Mouse (Mus musculus): ENCODE measurements around the gene Tenm3. TPM values are rescaled to one million over a fixed set of nuclear protein-coding genes. Genes with fewer than 3 reads are reported as not detected.

Gene Tenm3
- polyA plus RNA-seq, 2 experiments = 38.0 to 48.1 TPM

GRCm38 (mm10) chr8:48722744-48723143 is 121.0 kb downstream of the Tenm3 start:
- WGBS = 60% methylated on average over 14 of the region's 14 CpGs
- H3K9ac ChIP-seq (ENCODE audit: low read depth, low read length, severe bottlenecking) = no peak overlapping the region
- DNase-seq (ENCODE audit: low spot score) (no peak), ATAC-seq (ENCODE audit: low FRiP score, low read depth) (no peak)
- no peak for TF ChIP-seq POLR2A (IDR thresholded peaks at IDR 0.05; ENCODE audit: borderline replicate concordance, extremely low read depth, insufficient read depth, insufficient read length)
- H3K36me3 ChIP-seq (ENCODE audit: control insufficient read depth, insufficient read depth, low read length) = no peaks in the 10 kb centered on the region
- H3K9me3 ChIP-seq (ENCODE audit: control insufficient read depth, low read length) = no peaks in the 10 kb centered on the region
- no peaks in the 10 kb centered on the region for H3K27me3 ChIP-seq (ENCODE audit: control insufficient read depth, insufficient read depth, low read length)
- H3K27ac ChIP-seq (replicated peaks; ENCODE audit: low read depth, low read length) = no peak overlapping the region
- no peaks in the 10 kb centered on the region for H3K4me1 ChIP-seq (ENCODE audit: control insufficient read depth, insufficient read depth, low read length)
- no peak overlapping the region for H3K4me3 ChIP-seq (replicated peaks; ENCODE audit: low read length)
- no peak overlapping the region for H3K4me2 ChIP-seq (replicated peaks; ENCODE audit: low read depth, low read length, severe bottlenecking)

- WGBS = 89% methylated on average over 7 of the region's 7 CpGs
- Histone ChIP-seq H3K27ac (replicated peaks; ENCODE audit: low read depth, low read length) (no peak overlapping the region), H3K4me1 (ENCODE audit: control insufficient read depth, insufficient read depth, low read length) (no peaks in the 10 kb centered on the region), H3K9me3 (ENCODE audit: control insufficient read depth, low read length) (no peaks in the 10 kb centered on the region), H3K4me3 (replicated peaks; ENCODE audit: low read length) (no peak overlapping the region), H3K4me2 (replicated peaks; ENCODE audit: low read depth, low read length, severe bottlenecking) (no peak overlapping the region), H3K27me3 (ENCODE audit: control insufficient read depth, insufficient read depth, low read length) (no peaks in the 10 kb centered on the region), H3K36me3 (ENCODE audit: control insufficient read depth, insufficient read depth, low read length) (no peaks in the 10 kb centered on the region), H3K9ac (ENCODE audit: low read depth, low read length, severe bottlenecking) (no peak overlapping the region)
- TF ChIP-seq POLR2A (IDR thresholded peaks at IDR 0.05; ENCODE audit: borderline replicate concordance, extremely low read depth, insufficient read depth, insufficient read length) = no peak
- ATAC-seq (ENCODE audit: low FRiP score, low read depth) = no peak
- DNase-seq (ENCODE audit: low spot score) = no peak
These were observed 121.4 kb downstream of the Tenm3 start for GRCm38 (mm10) chr8:48722318-48722717.

GRCm38 (mm10) chr8:48721376-48721775 is 122.4 kb downstream of the Tenm3 start:
- WGBS = 88% methylated on average over 12 of the region's 12 CpGs
- no peak for TF ChIP-seq POLR2A (IDR thresholded peaks at IDR 0.05; ENCODE audit: borderline replicate concordance, extremely low read depth, insufficient read depth, insufficient read length)

GRCm38 (mm10) chr8:48715616-48716015 is 128.1 kb downstream of the Tenm3 start:
- Histone ChIP-seq H3K36me3 (ENCODE audit: control insufficient read depth, insufficient read depth, low read length) (no peaks in the 10 kb centered on the region), H3K9me3 (ENCODE audit: control insufficient read depth, low read length) (0 out of 2 replicates have a peak, but pooled peaks cover 7% of the 10 kb centered on the region), H3K27ac (replicated peaks; ENCODE audit: low read depth, low read length) (no peak overlapping the region), H3K4me2 (replicated peaks; ENCODE audit: low read depth, low read length, severe bottlenecking) (no peak overlapping the region), H3K27me3 (ENCODE audit: control insufficient read depth, insufficient read depth, low read length) (no peaks in the 10 kb centered on the region), H3K9ac (ENCODE audit: low read depth, low read length, severe bottlenecking) (no peak overlapping the region), H3K4me3 (replicated peaks; ENCODE audit: low read length) (no peak overlapping the region), H3K4me1 (ENCODE audit: control insufficient read depth, insufficient read depth, low read length) (no peaks in the 10 kb centered on the region)
- DNase-seq (ENCODE audit: low spot score) (no peak), ATAC-seq (ENCODE audit: low FRiP score, low read depth) (no peak)
- no peak for TF ChIP-seq POLR2A (IDR thresholded peaks at IDR 0.05; ENCODE audit: borderline replicate concordance, extremely low read depth, insufficient read depth, insufficient read length)
- WGBS = 81% methylated on average over 9 of the region's 9 CpGs

More at GRCm38 (mm10) chr8:48721376-48721775, 122.4 kb downstream of the Tenm3 start:
- Histone ChIP-seq H3K4me1 (ENCODE audit: control insufficient read depth, insufficient read depth, low read length) (no peaks in the 10 kb centered on the region), H3K27ac (replicated peaks; ENCODE audit: low read depth, low read length) (no peak overlapping the region), H3K9me3 (ENCODE audit: control insufficient read depth, low read length) (no peaks in the 10 kb centered on the region), H3K36me3 (ENCODE audit: control insufficient read depth, insufficient read depth, low read length) (no peaks in the 10 kb centered on the region), H3K4me3 (replicated peaks; ENCODE audit: low read length) (no peak overlapping the region), H3K4me2 (replicated peaks; ENCODE audit: low read depth, low read length, severe bottlenecking) (no peak overlapping the region), H3K27me3 (ENCODE audit: control insufficient read depth, insufficient read depth, low read length) (no peaks in the 10 kb centered on the region), H3K9ac (ENCODE audit: low read depth, low read length, severe bottlenecking) (no peak overlapping the region)
- ATAC-seq (ENCODE audit: low FRiP score, low read depth) (no peak), DNase-seq (ENCODE audit: low spot score) (no peak)

- H3K27ac ChIP-seq (replicated peaks; ENCODE audit: low read depth, low read length) = no peak overlapping the region
- ATAC-seq (ENCODE audit: low FRiP score, low read depth) (no peak), DNase-seq (ENCODE audit: low spot score) (no peak)
- no peak overlapping the region for H3K4me3 ChIP-seq (replicated peaks; ENCODE audit: low read length)
- no peak overlapping the region for H3K4me2 ChIP-seq (replicated peaks; ENCODE audit: low read depth, low read length, severe bottlenecking)
- H3K27me3 ChIP-seq (ENCODE audit: control insufficient read depth, insufficient read depth, low read length) = no peaks in the 10 kb centered on the region
- H3K9ac ChIP-seq (ENCODE audit: low read depth, low read length, severe bottlenecking) = no peak overlapping the region
- no peak for TF ChIP-seq POLR2A (IDR thresholded peaks at IDR 0.05; ENCODE audit: borderline replicate concordance, extremely low read depth, insufficient read depth, insufficient read length)
- 0 out of 2 replicates have a peak, but pooled peaks cover 6% of the 10 kb centered on the region for H3K9me3 ChIP-seq (ENCODE audit: control insufficient read depth, low read length)
- no peaks in the 10 kb centered on the region for H3K36me3 ChIP-seq (ENCODE audit: control insufficient read depth, insufficient read depth, low read length)
- H3K4me1 ChIP-seq (ENCODE audit: control insufficient read depth, insufficient read depth, low read length) = 0 out of 2 replicates have a peak, but pooled peaks cover 6% of the 10 kb centered on the region
- 81% methylated on average over 6 of the region's 6 CpGs for WGBS
These were observed 137.1 kb downstream of the Tenm3 start for GRCm38 (mm10) chr8:48706666-48707065.
